Mouse (Mus musculus): ENCODE results near the gene Fam204a. TPM values are rescaled to one million over a fixed set of nuclear protein-coding genes. Genes with fewer than 3 reads are reported as not detected.

The Fam204a gene
- 56.4 and 96.2 TPM in 2 replicates for total RNA-seq (2017)

GRCm38 (mm10) chr19:60225899-60226844 is at the start of gene Fam204a:
Gene Fam204a (minus strand): TSS chr19:60226701.
- ATAC-seq (replicated peaks; ENCODE audit: low read depth, poor library complexity, severe bottlenecking) = peak; percentile 100

GRCm38 (mm10) chr19:60265789-60266188 is 39.3 kb upstream of the Fam204a start:
- 0 out of 2 replicates have a peak, but pooled peaks have one; percentile 42 for ATAC-seq (replicated peaks; ENCODE audit: low read depth, poor library complexity, severe bottlenecking)

- ATAC-seq (replicated peaks; ENCODE audit: low read depth, poor library complexity, severe bottlenecking) = no peak
These were observed 34.2 kb upstream of the Fam204a start for GRCm38 (mm10) chr19:60260689-60261088.

- 0 out of 2 replicates have a peak, but pooled peaks have one; percentile 52 for ATAC-seq (replicated peaks; ENCODE audit: low read depth, poor library complexity, severe bottlenecking)
These were observed 25.5 kb upstream of the Fam204a start for GRCm38 (mm10) chr19:60252021-60252420.

DNA sequence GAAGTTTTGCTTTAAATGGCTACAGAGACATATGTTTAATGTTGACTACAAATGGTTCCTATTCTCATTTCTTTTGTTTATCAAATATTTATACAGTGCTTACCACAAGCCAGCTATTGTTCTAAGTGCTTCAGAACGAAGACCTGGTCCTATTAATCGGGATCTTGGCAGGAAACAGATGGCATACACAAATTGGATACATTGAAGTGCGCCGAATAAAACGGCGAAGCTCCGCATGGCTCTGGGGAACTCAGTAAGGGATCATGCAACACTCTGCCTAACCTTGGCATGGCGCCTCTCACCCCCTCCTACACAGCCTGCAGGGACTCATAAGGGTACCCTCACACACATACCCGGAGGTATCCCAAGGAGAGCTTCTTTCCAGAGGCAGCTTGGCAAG is 24.7 kb upstream of the Fam204a start:
- ATAC-seq (replicated peaks; ENCODE audit: low read depth, poor library complexity, severe bottlenecking) = no peak

DNA sequence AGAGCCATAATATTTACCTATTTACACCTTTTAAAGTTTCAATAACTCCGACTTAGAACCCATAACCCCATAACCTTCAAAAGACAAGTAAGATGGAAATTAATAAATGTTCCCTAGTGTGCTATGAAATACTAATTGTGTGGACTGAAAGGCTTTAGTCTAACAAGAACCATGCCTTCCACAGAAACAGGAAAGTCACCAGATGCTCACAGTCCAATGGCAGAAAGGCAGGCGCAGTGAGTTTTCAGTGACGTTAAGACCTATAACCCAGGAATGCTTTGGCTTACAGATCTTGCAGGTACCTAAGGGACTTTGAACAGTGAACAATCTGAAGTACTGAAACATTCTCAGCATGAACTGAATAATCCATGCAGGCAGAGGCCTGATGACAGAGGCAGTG is 18.7 kb upstream of the Fam204a start:
- ATAC-seq (replicated peaks; ENCODE audit: low read depth, poor library complexity, severe bottlenecking) = no peak

DNA sequence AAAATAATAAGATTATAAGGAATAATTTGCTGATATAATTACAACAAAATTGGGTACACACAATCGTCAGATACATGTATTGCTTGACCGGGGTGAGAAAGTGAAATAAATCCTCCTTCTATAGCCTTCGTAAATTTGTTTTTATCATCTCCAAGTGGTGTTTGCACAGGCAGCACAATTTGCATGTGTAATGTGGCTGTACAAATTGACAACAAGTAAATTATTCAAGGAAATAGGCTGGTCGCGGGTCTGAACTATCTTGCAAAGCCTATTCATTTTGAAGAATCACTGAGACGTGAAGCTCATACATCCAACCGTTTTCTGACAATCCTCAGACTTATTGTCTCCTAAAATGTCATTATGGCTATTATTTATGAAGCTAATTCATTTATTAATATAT is 16.1 kb upstream of the Fam204a start:
- ATAC-seq (replicated peaks; ENCODE audit: low read depth, poor library complexity, severe bottlenecking) = no peak

DNA sequence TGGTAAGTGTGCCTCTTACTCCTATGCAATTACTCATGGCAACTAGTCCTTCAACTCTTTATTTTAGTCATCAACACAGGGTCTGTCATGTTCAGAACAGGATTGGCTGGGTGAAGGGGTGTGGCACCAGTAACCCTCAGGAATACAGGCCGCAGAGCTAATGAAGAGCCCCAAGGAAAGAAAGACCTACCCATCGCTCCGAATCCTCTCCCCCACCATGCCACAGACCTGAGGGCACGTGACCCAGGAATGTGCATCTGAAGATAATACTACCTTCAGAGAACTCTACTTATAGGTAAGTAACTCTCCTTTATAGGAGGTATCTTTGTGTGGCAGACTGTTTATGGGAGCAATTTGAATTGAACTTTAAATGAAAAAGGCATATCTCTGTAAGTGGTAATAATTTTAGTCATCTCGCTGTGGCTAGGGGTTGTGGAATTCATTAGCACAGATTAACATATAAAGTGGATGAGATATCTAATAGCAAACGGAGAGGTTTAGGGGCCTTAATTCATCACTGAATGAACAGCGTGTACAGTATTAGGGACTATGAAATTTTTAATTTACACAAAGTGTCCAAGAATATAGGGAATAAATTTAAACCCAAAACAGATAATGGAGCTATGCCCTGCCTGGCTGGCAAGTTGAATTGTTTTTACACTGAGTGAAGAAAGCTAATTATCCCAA is 15.6 kb upstream of the Fam204a start:
- no peak for ATAC-seq (replicated peaks; ENCODE audit: low read depth, poor library complexity, severe bottlenecking)

GRCm38 (mm10) chr19:60231542-60231941 is 5.0 kb upstream of the Fam204a start:
- ATAC-seq (replicated peaks; ENCODE audit: low read depth, poor library complexity, severe bottlenecking) = no peak

- ATAC-seq (replicated peaks; ENCODE audit: low read depth, poor library complexity, severe bottlenecking) = 0 out of 2 replicates have a peak, but pooled peaks have one; percentile 5
These were observed 339 bp upstream of the Fam204a start for GRCm38 (mm10) chr19:60226845-60227235.

DNA sequence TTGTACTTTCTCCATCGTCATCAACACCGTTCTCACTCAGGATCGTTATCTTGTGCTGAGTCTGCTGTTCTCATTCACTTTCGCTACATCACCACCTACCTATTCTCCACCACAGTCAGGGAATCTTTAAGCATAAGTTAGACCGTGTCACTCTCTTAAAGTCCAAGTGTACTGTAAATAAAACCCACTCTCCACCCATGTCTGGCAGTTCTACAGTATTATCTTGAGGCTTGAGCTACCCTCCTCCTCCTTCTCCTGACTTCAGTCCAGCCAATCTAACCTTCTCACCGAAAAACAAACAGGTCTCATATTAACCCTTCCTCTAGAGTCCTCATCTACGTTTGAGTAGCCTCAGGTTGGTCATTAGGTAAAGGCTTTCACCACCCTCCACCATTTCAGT is 7.1 kb downstream of the Fam204a start:
- ATAC-seq (replicated peaks; ENCODE audit: low read depth, poor library complexity, severe bottlenecking) = no peak

DNA sequence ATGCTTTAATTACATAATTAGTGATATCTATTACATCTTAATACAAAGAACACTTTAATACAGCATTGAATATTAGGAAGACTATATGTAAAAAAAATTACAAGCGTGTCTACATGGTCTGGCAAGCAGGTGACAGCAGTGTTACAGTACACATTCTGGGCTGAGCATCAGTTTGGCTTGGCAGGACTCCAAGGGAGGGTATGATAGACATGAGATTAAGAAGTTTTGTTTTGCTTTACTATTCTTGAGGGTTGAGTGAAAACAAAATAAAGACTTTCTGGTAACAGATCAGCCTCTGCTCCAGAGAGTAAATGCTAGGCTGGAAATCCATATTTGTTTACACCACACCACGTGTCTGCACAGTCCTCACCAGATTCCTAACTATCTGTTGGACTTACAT is 8.5 kb downstream of the Fam204a start:
- ATAC-seq (replicated peaks; ENCODE audit: low read depth, poor library complexity, severe bottlenecking) = no peak

- ATAC-seq (replicated peaks; ENCODE audit: low read depth, poor library complexity, severe bottlenecking) = no peak
These were observed 18.3 kb downstream of the Fam204a start for GRCm38 (mm10) chr19:60208173-60208572.

DNA sequence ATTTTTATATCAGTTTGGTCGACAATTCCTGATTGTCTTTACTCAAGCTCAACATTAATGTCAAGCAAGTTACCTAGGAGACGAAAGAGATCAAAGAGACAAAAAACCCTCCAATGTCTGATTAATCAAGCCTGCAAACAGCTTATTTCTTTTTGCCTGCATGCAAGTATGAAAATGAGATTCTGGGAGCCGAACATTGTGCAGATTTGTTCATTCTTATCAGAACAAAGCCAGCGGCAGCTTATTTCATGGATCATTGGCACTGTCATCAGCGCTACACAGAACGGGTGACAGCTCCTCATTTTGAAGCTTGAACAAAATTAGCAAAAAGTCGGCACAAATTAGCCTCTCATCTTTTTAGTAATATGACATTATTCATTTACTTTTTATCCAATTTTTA is 22.3 kb downstream of the Fam204a start:
- no peak for ATAC-seq (replicated peaks; ENCODE audit: low read depth, poor library complexity, severe bottlenecking)

GRCm38 (mm10) chr19:60200294-60200693 is 26.2 kb downstream of the Fam204a start:
- ATAC-seq (replicated peaks; ENCODE audit: low read depth, poor library complexity, severe bottlenecking) = no peak

DNA sequence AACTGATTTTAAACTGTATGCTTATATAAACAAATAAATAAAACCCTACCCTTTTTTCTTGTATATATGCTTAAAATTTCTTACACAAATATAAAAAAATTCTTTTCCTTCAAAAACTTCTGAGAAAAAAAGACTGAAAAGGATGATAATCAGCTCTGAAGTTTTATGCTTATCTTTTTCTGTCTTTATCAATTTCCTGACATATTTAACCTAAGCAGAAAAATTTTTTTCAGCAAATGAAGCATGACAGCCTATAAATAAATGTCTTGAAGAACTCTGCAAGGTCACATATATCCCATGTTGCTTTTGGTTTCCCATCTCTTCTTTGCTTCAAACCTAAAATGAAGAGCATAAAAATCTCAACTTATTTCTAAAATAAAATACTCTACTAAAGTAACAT is 27.3 kb downstream of the Fam204a start:
- ATAC-seq (replicated peaks; ENCODE audit: low read depth, poor library complexity, severe bottlenecking) = no peak

GRCm38 (mm10) chr19:60192790-60193189 is 33.7 kb downstream of the Fam204a start:
- ATAC-seq (replicated peaks; ENCODE audit: low read depth, poor library complexity, severe bottlenecking) = no peak

DNA sequence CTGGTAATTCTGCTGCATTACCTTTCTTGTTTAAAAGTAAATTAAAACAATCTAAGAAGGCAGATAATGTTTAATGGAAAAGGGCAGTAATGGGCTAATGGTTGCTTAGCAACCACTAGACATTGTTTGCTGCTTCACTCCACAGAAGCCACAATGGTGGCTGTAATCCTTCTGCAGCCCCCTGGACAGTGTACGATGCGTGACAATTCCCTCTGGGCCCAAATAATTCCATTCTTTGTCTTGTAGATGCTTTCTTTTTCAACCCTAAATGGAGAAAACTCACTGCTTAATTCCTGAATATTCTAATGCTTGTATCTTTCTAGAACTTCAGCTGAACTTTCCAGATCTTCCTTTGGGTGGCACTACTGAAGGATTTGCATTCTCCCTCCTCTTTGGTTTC is 37.3 kb downstream of the Fam204a start:
- no peak for ATAC-seq (replicated peaks; ENCODE audit: low read depth, poor library complexity, severe bottlenecking)

GRCm38 (mm10) chr19:60182901-60183300 is 43.6 kb downstream of the Fam204a start:
- ATAC-seq (replicated peaks; ENCODE audit: low read depth, poor library complexity, severe bottlenecking) = 0 out of 2 replicates have a peak, but pooled peaks have one; percentile 52

GRCm38 (mm10) chr19:60182171-60182570 is 44.3 kb downstream of the Fam204a start:
- no peak for ATAC-seq (replicated peaks; ENCODE audit: low read depth, poor library complexity, severe bottlenecking)
